Mouse (Mus musculus) ES-Bruce4 (cell line): ENCODE results near the gene Ampd1. TPM values are rescaled to one million over a fixed set of nuclear protein-coding genes. Genes with fewer than 3 reads are reported as not detected.
A peak's percentile ranks its signal among the peaks of the same experiment; 100 is the strongest.
"Not testable (repeated sequence)": the region's sequence is repeated elsewhere in the genome, so short reads cannot be mapped to it uniquely, and the experiment has no call there.

ENCODE experiments used
- H3K27ac ChIP-seq: 2 replicates; pipeline ENCODE4 v1.5.1; 2012; ENCODE audit warnings: low read length, inconsistent platforms; ENCODE audit not compliant: insufficient read depth
- H3K27me3 ChIP-seq: 2 replicates; pipeline ENCODE4 v1.6.1; 2012; ENCODE audit warnings: mild to moderate bottlenecking, low read length, inconsistent platforms; ENCODE audit not compliant: control insufficient read depth, poor library complexity, insufficient read depth, severe bottlenecking
- H3K36me3 ChIP-seq: 2 replicates; pipeline ENCODE4 v1.6.1; 2012; ENCODE audit warnings: inconsistent platforms, mild to moderate bottlenecking, low read length, moderate library complexity; ENCODE audit not compliant: control insufficient read depth, poor library complexity, insufficient read depth, severe bottlenecking
- H3K4me1 ChIP-seq: one replicate; pipeline ENCODE4 v1.8.1; 2011; ENCODE audit warnings: low read length; ENCODE audit not compliant: control insufficient read depth, insufficient read depth
- H3K4me3 ChIP-seq: 2 replicates; pipeline ENCODE4 v1.5.1; 2011; ENCODE audit warnings: low read depth, mild to moderate bottlenecking, low read length
- H3K9ac ChIP-seq: 2 replicates; pipeline ENCODE4 v1.6.1; 2012; ENCODE audit warnings: low read depth, mild to moderate bottlenecking, inconsistent platforms; ENCODE audit not compliant: poor library complexity, severe bottlenecking
- H3K9me3 ChIP-seq: replicated peaks from 2 replicates; pipeline ENCODE4 v1.6.1; 2012; ENCODE audit warnings: mild to moderate bottlenecking, low read length, inconsistent platforms; ENCODE audit not compliant: control insufficient read depth, poor library complexity, insufficient read depth, severe bottlenecking
- CTCF ChIP-seq: IDR thresholded peaks from one replicate; pipeline ENCODE4 v1.8.1; 2011; ENCODE audit warnings: low read depth, low read length
- EP300 ChIP-seq: IDR thresholded peaks from 2 replicates; pipeline ENCODE4 v1.6.1; 2011; ENCODE audit warnings: low read depth, low read length; ENCODE audit not compliant: insufficient read depth
- POLR2A ChIP-seq: IDR thresholded peaks from one replicate; pipeline ENCODE4 v1.8.1; 2011; ENCODE audit warnings: low read length; ENCODE audit not compliant: insufficient read depth
- polyA plus RNA-seq: library from polyadenylated mRNA; stranded (reverse); fragments of >200 nt; gene quantifications from 2 replicates; pipeline ENCODE4 v1.2.4, GENCODE M21; 2011; ENCODE audit warnings: low read depth; ENCODE audit not compliant: missing spikeins, insufficient read depth, insufficient read length

The Ampd1 gene
- polyA plus RNA-seq, 1 experiment, result not detected

DNA sequence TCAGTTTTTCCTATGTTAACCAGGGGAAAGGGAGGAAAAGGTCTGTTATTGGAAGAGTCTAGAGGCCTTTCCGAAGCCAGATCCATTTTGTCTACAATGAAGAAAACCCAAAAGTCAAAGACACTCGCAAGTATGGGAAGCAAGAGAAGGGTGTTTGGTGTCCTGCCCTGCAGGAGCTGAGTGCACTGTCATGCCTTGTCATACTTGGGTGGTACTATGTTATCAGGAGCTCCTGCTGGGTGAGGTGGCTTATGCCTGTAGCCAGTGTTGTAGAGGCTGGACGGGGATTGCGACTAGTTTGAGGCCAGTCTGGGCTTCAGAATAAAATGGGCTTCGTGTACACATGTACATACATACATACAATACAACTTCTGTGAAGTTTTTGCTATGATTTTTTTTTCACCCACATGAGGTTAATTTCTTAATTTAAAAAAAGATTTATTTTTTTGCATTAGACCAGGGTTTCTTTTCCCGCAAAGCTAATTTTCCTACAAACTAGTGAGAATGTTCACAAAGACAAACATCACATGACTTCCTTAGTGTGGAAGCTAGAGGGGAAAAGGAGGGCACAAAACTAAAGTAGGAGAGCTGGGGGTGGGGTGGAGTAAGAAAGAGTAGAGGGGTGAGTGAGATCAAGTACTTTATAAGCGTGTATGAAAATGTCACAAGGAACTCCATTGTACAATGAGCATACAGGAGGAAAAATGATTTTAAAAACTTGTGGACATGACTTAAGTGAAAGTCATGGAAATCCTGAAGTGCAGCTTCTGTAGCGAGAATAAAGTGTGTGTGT is 55.7 kb downstream of the Ampd1 start:
- TF ChIP-seq CTCF (no peak), POLR2A (no peak), EP300 (no peak)
- no peak overlapping the region for H3K9ac ChIP-seq
- peaks cover 4% of the 10 kb centered on the region for H3K4me1 ChIP-seq
- H3K27me3 ChIP-seq, result no peaks in the 10 kb centered on the region
- H3K27ac ChIP-seq, result peak overlapping the region; percentile 91
- H3K9me3 ChIP-seq, result no peaks in the 10 kb centered on the region
- H3K4me3 ChIP-seq, result no peak overlapping the region
- H3K36me3 ChIP-seq, result peaks cover 23% of the 10 kb centered on the region

DNA sequence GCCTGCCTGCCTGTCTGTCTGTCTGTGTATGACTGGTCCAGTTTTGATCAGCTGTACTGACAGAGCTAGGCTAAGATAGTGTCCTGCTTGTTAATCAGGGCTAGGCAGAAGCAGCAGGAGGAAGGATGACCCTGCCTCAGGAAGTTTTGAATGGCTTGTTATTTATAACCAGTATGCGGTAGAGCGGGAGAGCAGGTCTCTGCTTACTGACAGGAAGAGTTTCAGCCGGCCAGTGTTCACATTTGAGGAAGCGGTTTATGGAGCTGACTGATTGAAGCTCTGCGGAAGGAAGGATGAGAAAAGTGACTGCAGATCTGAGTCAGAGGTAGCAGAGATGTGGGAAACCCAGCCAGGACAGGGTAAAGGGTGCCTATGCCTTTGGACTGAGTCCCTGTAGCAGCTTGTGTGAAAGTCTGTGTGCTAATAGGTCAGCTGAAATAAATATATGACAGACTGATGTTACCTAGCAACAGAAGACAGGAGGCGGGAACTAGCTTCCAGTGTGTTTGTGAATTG is 56.5 kb downstream of the Ampd1 start:
- H3K9me3 ChIP-seq, result no peaks in the 10 kb centered on the region
- 0 out of 2 replicates have a peak overlapping the region, but pooled peaks have one; percentile 5 for H3K27ac ChIP-seq
- H3K4me3 ChIP-seq, result no peak overlapping the region
- peaks cover 4% of the 10 kb centered on the region for H3K4me1 ChIP-seq
- TF ChIP-seq EP300 (no peak), POLR2A (no peak), CTCF (no peak)
- no peak overlapping the region for H3K9ac ChIP-seq
- H3K36me3 ChIP-seq, result peaks cover 23% of the 10 kb centered on the region
- no peaks in the 10 kb centered on the region for H3K27me3 ChIP-seq

DNA sequence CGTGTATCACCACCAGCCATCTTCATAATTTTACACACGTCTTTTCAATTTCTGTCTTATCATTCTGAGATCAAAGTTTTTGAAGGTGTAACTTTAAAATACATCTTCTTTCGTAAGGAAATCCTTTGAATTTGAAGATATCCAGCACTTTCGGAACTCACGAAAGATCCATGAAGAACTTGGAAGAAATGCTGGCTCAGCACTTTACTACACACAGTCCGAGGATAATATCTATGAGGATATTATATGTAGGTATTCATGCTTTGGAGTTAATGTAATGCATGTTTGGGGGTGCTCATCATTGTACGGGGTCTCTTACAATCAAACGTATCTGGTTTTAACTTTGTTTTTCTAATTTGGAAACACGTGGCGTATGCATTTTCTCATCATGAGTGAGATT is 59.3 kb downstream of the Ampd1 start:
- Histone ChIP-seq H3K36me3 (peaks cover 34% of the 10 kb centered on the region), H3K27ac (no peak overlapping the region), H3K4me1 (peaks cover 5% of the 10 kb centered on the region), H3K9ac (no peak overlapping the region), H3K4me3 (no peak overlapping the region), H3K27me3 (no peaks in the 10 kb centered on the region), H3K9me3 (no peaks in the 10 kb centered on the region)
- no peak for TF ChIP-seq CTCF
- no peak for TF ChIP-seq EP300
- no peak for TF ChIP-seq POLR2A

DNA sequence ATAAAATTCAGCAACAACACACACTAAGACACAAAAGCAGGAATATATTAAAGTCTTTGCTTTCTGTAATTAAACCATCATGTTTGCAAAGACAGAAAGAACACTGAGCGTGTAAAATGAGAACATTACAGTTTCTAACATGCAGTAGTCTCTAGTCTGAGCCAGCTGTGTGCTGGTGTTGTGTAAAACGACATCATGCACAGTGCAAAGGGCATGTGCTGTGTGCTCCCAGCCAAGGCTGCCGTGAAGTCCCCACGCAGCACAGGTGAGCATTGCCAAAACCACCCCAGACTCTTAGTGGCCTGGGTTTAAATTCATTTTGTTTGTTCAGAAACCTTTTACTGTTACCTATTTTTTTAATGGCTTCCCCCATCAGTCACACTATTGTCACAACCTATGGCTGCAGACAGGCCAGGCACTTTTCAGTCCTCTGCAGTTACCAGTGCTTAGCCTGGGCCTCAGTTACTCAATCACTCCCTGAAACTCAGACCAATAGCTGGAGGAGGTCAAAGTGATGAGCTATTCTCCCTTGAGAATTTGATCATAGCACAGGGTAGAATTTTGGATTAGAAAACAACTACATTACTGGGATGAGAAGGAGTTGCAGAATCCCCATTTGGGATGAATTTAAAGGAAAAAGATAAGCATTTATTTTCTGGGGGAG is 62.7 kb downstream of the Ampd1 start:
- no peaks in the 10 kb centered on the region for H3K27me3 ChIP-seq

DNA sequence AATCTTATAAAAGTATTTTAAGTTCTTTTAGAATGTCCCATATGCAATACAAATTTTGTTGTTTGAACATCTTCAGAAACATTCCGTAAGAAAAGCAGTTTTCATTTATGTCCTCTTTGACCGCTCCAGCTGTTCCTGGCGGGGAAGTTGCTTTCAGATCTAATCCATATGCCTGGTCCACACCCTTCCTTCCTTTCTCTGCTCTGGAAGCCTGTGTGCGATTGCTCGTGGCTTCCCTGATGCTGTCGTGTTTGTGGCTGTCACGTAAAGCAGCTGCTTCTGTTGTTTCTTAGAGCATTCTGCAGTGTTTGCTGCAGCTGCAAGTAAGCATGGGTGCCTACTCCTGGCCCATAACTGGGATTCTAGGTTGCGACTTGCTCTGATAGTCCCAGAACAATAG is 65.2 kb downstream of the Ampd1 start:
- Histone ChIP-seq H3K9me3 (no peaks in the 10 kb centered on the region), H3K27me3 (no peaks in the 10 kb centered on the region), H3K9ac (no peak overlapping the region), H3K27ac (peak overlapping the region; percentile 36; the same call in 1 of the 2 replicates), H3K4me1 (peaks cover 10% of the 10 kb centered on the region), H3K4me3 (no peak overlapping the region), H3K36me3 (peaks cover 11% of the 10 kb centered on the region; the same call in 1 of the 2 replicates)
- TF ChIP-seq EP300 (0 out of 2 replicates have a peak, but pooled peaks have one; percentile 12), CTCF (no peak)

More for the DNA sequence above, 62.7 kb downstream of the Ampd1 start:
- TF ChIP-seq CTCF (no peak), POLR2A (no peak), EP300 (no peak)
- Histone ChIP-seq H3K4me3 (no peak overlapping the region), H3K9ac (no peak overlapping the region), H3K36me3 (peaks cover 31% of the 10 kb centered on the region), H3K27ac (no peak overlapping the region), H3K4me1 (peaks cover 10% of the 10 kb centered on the region), H3K9me3 (no peaks in the 10 kb centered on the region)

DNA sequence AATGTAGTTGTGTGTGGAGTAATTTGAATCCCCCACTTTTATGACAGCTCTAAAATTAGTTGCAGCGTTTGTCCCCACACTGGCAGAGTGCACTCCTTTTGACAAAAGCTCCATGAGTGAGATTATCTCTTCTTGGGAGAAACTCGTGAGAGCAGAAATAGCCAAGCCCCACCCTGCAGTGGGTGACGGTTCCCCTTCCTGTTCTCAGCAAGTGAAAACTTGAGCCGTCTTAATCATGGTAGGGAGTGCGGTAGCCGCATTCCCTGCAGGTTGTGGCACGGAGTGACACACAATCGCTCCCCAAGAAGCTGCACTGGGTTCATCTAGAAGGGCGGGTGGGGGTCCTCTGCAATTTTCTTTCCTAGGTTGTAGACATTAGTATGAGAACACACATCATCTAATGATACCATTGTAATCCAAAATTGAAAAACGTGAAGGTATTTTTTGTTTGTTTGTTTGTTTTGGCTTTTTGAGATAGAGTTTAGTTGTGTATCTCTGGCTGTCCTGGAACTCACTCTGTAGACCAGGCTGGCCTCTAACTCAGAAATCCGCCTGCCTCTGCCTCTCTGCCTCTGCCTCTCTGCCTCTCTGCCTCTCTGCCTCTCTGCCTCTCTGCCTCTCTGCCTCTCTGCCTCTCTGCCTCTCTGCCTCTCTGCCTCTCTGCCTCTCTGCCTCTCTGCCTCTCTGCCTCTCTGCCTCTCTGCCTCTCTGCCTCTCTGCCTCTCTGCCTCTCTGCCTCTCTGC is 66.5 kb downstream of the Ampd1 start:
- Histone ChIP-seq H3K27ac (peak overlapping the region; percentile 36; the same call in 1 of the 2 replicates), H3K9ac (peak overlapping the region; percentile 40; the same call in 1 of the 2 replicates), H3K4me1 (peaks cover 10% of the 10 kb centered on the region), H3K36me3 (peaks cover 11% of the 10 kb centered on the region; the same call in 1 of the 2 replicates)
- not testable (repeated sequence) for H3K9me3 ChIP-seq, H3K4me3 ChIP-seq, H3K27me3 ChIP-seq
